Comparison of ENCODE assay signal across 25 mouse cellular contexts in genomic region chr11:57649671-57650070, GRCm38 (mm10). TPM values are rescaled to one million over a fixed set of nuclear protein-coding genes. Genes with fewer than 3 reads are reported as not detected.
DNase-seq lines count a peak whose midpoint lies in the region; ATAC-seq and TF ChIP-seq lines count a peak whose summit lies in the region.
"Had no signal": no experiment of that assay in that cellular context is flagged by ENCODE, and none has a peak within 500 bp of the region (broad histone marks: within the 10 kb centered on the region; RNA-seq: fewer than 3 reads in every experiment).

No protein-coding gene starts in this region.

- H3K36me3 ChIP-seq in heart, embryonic 13.5 days: 0 out of 2 replicates have a peak, but pooled peaks cover 3% of the 10 kb centered on the region
- no peaks in the 10 kb centered on the region for H3K36me3 ChIP-seq in heart, embryonic 11.5 days (ENCODE audit: control insufficient read depth, insufficient read depth, low read length)
- no peaks in the 10 kb centered on the region for H3K36me3 ChIP-seq in intestine, postnatal 0 days (ENCODE audit: control insufficient read depth, insufficient read depth)
- H3K36me3 ChIP-seq: forebrain, embryonic 15.5 days; intestine, embryonic 15.5 days; limb, embryonic 13.5 days; stomach, embryonic 15.5 days had no signal

- DNase-seq in adrenal gland, postnatal 14 days: peak; percentile 2
- no peak for DNase-seq in adrenal gland, adult 2 months
- DNase-seq in urinary bladder, postnatal 14 days (ENCODE audit: low spot score): peak; percentile 1
- no peak for DNase-seq in urinary bladder, postnatal 36 days (ENCODE audit: low spot score in 2 of 2)
- peak; percentile 30 for DNase-seq in testis, postnatal 10 days (ENCODE audit: low spot score)
- DNase-seq: adrenal gland, postnatal 10 days; cerebellum, adult 11 months; cerebellum, adult 9-10 months; cerebellum, postnatal 36 days; kidney, adult 9 months; kidney, postnatal 10 days; lung, adult 2 months; lung, postnatal 10 days; midbrain, embryonic 14.5 days; thymus, adult 2 months had no signal

- H3K9me3 ChIP-seq in heart, embryonic 13.5 days: no peaks in the 10 kb centered on the region
- no peaks in the 10 kb centered on the region for H3K9me3 ChIP-seq in heart, embryonic 11.5 days (replicated peaks; ENCODE audit: control insufficient read depth, low read length)
- no peaks in the 10 kb centered on the region for H3K9me3 ChIP-seq in intestine, postnatal 0 days (ENCODE audit: control insufficient read depth)
- H3K9me3 ChIP-seq: forebrain, embryonic 10.5 days; forebrain, embryonic 15.5 days; intestine, embryonic 15.5 days; limb, embryonic 13.5 days; stomach, embryonic 15.5 days had no signal

- no peaks in the 10 kb centered on the region for H3K27me3 ChIP-seq in heart, embryonic 13.5 days (replicated peaks)
- no peaks in the 10 kb centered on the region; the same call in 1 of the 2 replicates for H3K27me3 ChIP-seq in heart, embryonic 11.5 days (ENCODE audit: control insufficient read depth, insufficient read depth, low read length)
- no peaks in the 10 kb centered on the region for H3K27me3 ChIP-seq in intestine, postnatal 0 days (replicated peaks; ENCODE audit: control insufficient read depth, insufficient read depth, low read length)
- H3K27me3 ChIP-seq: forebrain, embryonic 15.5 days; intestine, embryonic 15.5 days; limb, embryonic 13.5 days; stomach, embryonic 15.5 days had no signal

- no peak overlapping the region for H3K9ac ChIP-seq in heart, embryonic 13.5 days
- no peak overlapping the region for H3K9ac ChIP-seq in heart, embryonic 11.5 days (ENCODE audit: low read depth, low read length)
- H3K9ac ChIP-seq in intestine, postnatal 0 days (ENCODE audit: low read depth, low read length): no peak overlapping the region
- H3K9ac ChIP-seq: forebrain, embryonic 15.5 days; intestine, embryonic 15.5 days; limb, embryonic 13.5 days; stomach, embryonic 15.5 days had no signal

- H3K4me1 ChIP-seq in heart, embryonic 13.5 days: peaks cover 76% of the 10 kb centered on the region
- H3K4me1 ChIP-seq in heart, embryonic 11.5 days (ENCODE audit: control insufficient read depth, insufficient read depth, low read length): peaks cover 42% of the 10 kb centered on the region
- peaks cover 8% of the 10 kb centered on the region; the same call in 1 of the 2 replicates for H3K4me1 ChIP-seq in intestine, postnatal 0 days (replicated peaks; ENCODE audit: control insufficient read depth, insufficient read depth, low read length)

- no peak for TF ChIP-seq CTCF in intestine, postnatal 0 days (IDR thresholded peaks at IDR 0.05; ENCODE audit: low read depth)

- H3K4me2 ChIP-seq in heart, embryonic 13.5 days: peak overlapping the region; percentile 56; the same call in 1 of the 2 replicates
- no peak overlapping the region; the same call in 1 of the 2 replicates for H3K4me2 ChIP-seq in heart, embryonic 11.5 days
- H3K4me2 ChIP-seq in intestine, postnatal 0 days (replicated peaks; ENCODE audit: low read depth): no peak overlapping the region
- H3K4me2 ChIP-seq: forebrain, embryonic 15.5 days; intestine, embryonic 15.5 days; limb, embryonic 13.5 days; stomach, embryonic 15.5 days had no signal

- H3K4me3 ChIP-seq in heart, embryonic 13.5 days: no peak overlapping the region
- no peak overlapping the region for H3K4me3 ChIP-seq in heart, embryonic 11.5 days (ENCODE audit: low read depth, low read length)
- H3K4me3 ChIP-seq in intestine, postnatal 0 days (ENCODE audit: low read depth, low read length): no peak overlapping the region
- H3K4me3 ChIP-seq: forebrain, embryonic 10.5 days; forebrain, embryonic 15.5 days; heart, adult 2 months; intestine, embryonic 15.5 days; limb, embryonic 13.5 days; stomach, embryonic 15.5 days had no signal

- ATAC-seq in heart, embryonic 13.5 days (ENCODE audit: extremely low read depth, insufficient number of reproducible peaks, low FRiP score, low TSS enrichment): no peak
- ATAC-seq in heart, embryonic 11.5 days (replicated peaks; ENCODE audit: insufficient number of reproducible peaks, low FRiP score, low TSS enrichment): no peak
- no peak for ATAC-seq in intestine, postnatal 0 days
- ATAC-seq: forebrain, embryonic 15.5 days; hindbrain, postnatal 0 days; intestine, embryonic 15.5 days had no signal

- 61% methylated on average over 10 of the region's 10 CpGs for WGBS in heart, embryonic 13.5 days
- WGBS in heart, embryonic 11.5 days (ENCODE audit: insufficient replicate concordance): 55% methylated on average over 10 of the region's 10 CpGs
- 68% methylated on average over 10 of the region's 10 CpGs for WGBS in intestine, postnatal 0 days

- H3K27ac ChIP-seq in heart, embryonic 13.5 days (replicated peaks): no peak overlapping the region
- H3K27ac ChIP-seq in heart, embryonic 11.5 days (ENCODE audit: low read depth, low read length): no peak overlapping the region
- H3K27ac ChIP-seq in intestine, postnatal 0 days (ENCODE audit: low read depth, low read length): no peak overlapping the region
- H3K27ac ChIP-seq: forebrain, embryonic 10.5 days; forebrain, embryonic 15.5 days; heart, adult 2 months; hindbrain, postnatal 0 days; intestine, embryonic 15.5 days; limb, embryonic 13.5 days; stomach, embryonic 15.5 days had no signal

RNA-seq across cellular contexts. Expression of gene Galnt10, which starts 4.4 kb away (rescaled TPM):
- total RNA-seq in adrenal gland, postnatal 14 days (2021): 39.8 and 46.4 TPM in 2 replicates
- total RNA-seq in adrenal gland, adult 2 months (2021): 10 to 100 TPM; 50.2 to 54.5 TPM
- polyA plus RNA-seq in adrenal gland, adult 2 months (2012; rRNA removed): 23.7 and 33.8 TPM in 2 replicates
- polyA plus RNA-seq in heart, embryonic 13.5 days (2015; fragmentation: Nextera tagmentation; extraction: Ambion mirVana): 10.3 and 11.4 TPM in 2 replicates
- 7.1 and 10.6 TPM in 2 replicates for polyA plus RNA-seq in heart, embryonic 11.5 days (2014; fragmentation: Nextera tagmentation; extraction: Ambion mirVana)
- polyA plus RNA-seq in intestine, postnatal 0 days (2015; fragmentation: Nextera tagmentation; extraction: Ambion mirVana): 19.8 and 22.5 TPM in 2 replicates

Comparison
In these comparisons a context has a peak if more than half of its experiments do, and no peak if none do; other contexts are left out.
1. DNase-seq: peak in adrenal gland, postnatal 14 days (single experiment), urinary bladder, postnatal 14 days (single experiment) and testis, postnatal 10 days (single experiment); none in adrenal gland, adult 2 months (single experiment) and urinary bladder, postnatal 36 days (0 of 2).